Mouse (Mus musculus) liver, postnatal 0 days (tissue): ENCODE measurements around the gene Slc16a5. TPM values are rescaled to one million over a fixed set of nuclear protein-coding genes. Genes with fewer than 3 reads are reported as not detected.

ENCODE experiments used
- ATAC-seq: fragments of 200-750 bp; cut with Nextera tagmentation; 2 replicates; pipeline ENCODE4 v1.8.0; 2017; ENCODE audit warnings: mild to moderate bottlenecking, moderate library complexity
- DNase-seq: peaks from one replicate; pipeline ENCODE4 v3.0.0-alpha.2; 2016
- H3K27ac ChIP-seq: fragments of 300-500 bp; sonication (generic); 2 replicates; pipeline ENCODE4 v1.5.1; 2014; ENCODE audit warnings: antibody characterized with exemption, moderate library complexity, mild to moderate bottlenecking, low read depth
- H3K27me3 ChIP-seq: fragments of 300-500 bp; sonication (generic); 2 replicates; pipeline ENCODE4 v1.6.1; 2014; ENCODE audit warnings: low read length, control low read depth, mixed read lengths; ENCODE audit not compliant: insufficient read depth
- H3K36me3 ChIP-seq: fragments of 300-500 bp; sonication (generic); replicated peaks from 2 replicates; pipeline ENCODE4 v1.6.1; 2014; ENCODE audit warnings: mild to moderate bottlenecking, control low read depth, low read length, moderate library complexity, mixed read lengths; ENCODE audit not compliant: insufficient read depth
- H3K4me1 ChIP-seq: fragments of 300-500 bp; sonication (generic); 2 replicates; pipeline ENCODE4 v1.6.1; 2014; ENCODE audit warnings: antibody characterized with exemption, mild to moderate bottlenecking, control low read depth; ENCODE audit not compliant: insufficient read depth
- H3K4me2 ChIP-seq: fragments of 300-500 bp; sonication (generic); 2 replicates; pipeline ENCODE4 v1.6.1; 2014; ENCODE audit warnings: low read depth, mild to moderate bottlenecking, low read length, moderate library complexity, mixed read lengths
- H3K4me3 ChIP-seq: fragments of 300-500 bp; sonication (generic); 2 replicates; pipeline ENCODE4 v1.5.1; 2014; ENCODE audit warnings: low read depth, low read length
- H3K9ac ChIP-seq: fragments of 300-500 bp; sonication (generic); replicated peaks from 2 replicates; pipeline ENCODE4 v1.6.1; 2014; ENCODE audit warnings: mild to moderate bottlenecking, moderate library complexity
- H3K9me3 ChIP-seq: fragments of 300-500 bp; sonication (generic); 2 replicates; pipeline ENCODE4 v1.6.1; 2016; ENCODE audit warnings: mild to moderate bottlenecking, control low read depth, low read length, mixed read lengths
- CTCF ChIP-seq: sonication (generic); IDR thresholded peaks from 2 replicates; pipeline ENCODE4 v1.5.1; 2016; ENCODE audit warnings: antibody characterized with exemption, low read depth
- EP300 ChIP-seq: IDR thresholded peaks from 2 replicates; pipeline ENCODE4 v1.6.1; 2016; ENCODE audit warnings: antibody characterized with exemption, low read depth, mild to moderate bottlenecking
- WGBS: fragments of 180-500 bp; shearing (Covaris S2); extraction: QIAGEN DNeasy Blood & Tissue Kit; methylation state at CpG from one replicate; pipeline ENCODE4 v1.1.7; 2014; ENCODE audit not compliant: insufficient replicate concordance; 5-methylcytosine and 5-hydroxymethylcytosine counted together
- polyA plus RNA-seq: library from polyadenylated mRNA; unstranded; fragments of >200 nt; fragmentation: Nextera tagmentation; extraction: Ambion mirVana; gene quantifications from 2 replicates; pipeline ENCODE4 v1.2.1, GENCODE M21; 2015

The Slc16a5 gene
- polyA plus RNA-seq, result 10.4 and 11.5 TPM in 2 replicates

- peak within 1 kb of the TSS; percentile 24; the same call in 1 of the 2 replicates for H3K9ac ChIP-seq
- peaks cover 18% of the 10 kb centered on the region for H3K4me1 ChIP-seq
- peak; percentile 55 for TF ChIP-seq EP300
- no peak for TF ChIP-seq CTCF
- peak; percentile 87 for ATAC-seq
- 0 out of 2 replicates have a peak within 1 kb of the TSS, but pooled peaks have one; percentile 10 for H3K4me3 ChIP-seq
- peak; percentile 51 for DNase-seq
- peak within 1 kb of the TSS; percentile 76 for H3K27ac ChIP-seq
- H3K36me3 ChIP-seq, result no peaks in the 10 kb centered on the region
- no peaks in the 10 kb centered on the region for H3K9me3 ChIP-seq
- 63% methylated on average over 15 of the region's 16 CpGs for WGBS
- H3K27me3 ChIP-seq, result no peaks in the 10 kb centered on the region
- peak within 1 kb of the TSS; percentile 36 for H3K4me2 ChIP-seq
These were observed at the start of gene Slc16a5 for GRCm38 (mm10) chr11:115462243-115462891. TSS of gene Slc16a5 (plus strand) at chr11:115462474.

DNA sequence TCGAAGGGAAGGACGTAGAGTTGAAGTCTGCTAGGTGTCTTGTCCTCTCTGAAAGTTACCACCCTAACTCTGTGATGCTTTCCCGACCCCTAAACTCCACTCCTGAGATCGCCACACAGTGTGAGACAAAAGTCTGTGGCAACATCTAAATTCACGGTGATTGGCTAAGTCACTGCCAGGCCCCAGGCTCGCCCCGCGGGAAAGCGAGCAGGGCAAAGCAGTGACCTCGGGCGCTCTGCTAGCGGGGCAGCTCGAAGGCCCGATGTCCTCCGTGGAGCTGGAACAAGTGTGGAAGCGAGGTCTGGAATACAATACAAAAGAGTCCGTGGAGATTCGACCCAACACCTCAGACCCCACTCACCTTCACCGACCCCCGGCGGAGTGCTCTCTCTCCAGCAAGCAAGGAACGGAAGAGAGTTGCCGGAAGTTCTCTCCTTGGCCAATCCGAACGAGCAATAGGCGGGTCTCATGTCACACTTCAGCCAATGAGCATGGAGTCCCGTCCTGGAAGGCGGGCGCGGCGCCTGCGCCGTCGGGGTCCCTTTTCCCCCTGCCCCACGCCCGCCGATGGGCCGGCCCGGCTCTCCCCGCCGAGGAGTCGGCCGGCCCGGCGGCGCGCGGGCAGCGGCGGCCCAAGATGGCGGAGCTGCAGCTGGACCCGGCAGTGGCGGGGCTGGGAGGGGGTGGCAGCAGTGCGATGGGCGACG lies 42.6 kb upstream of the Slc16a5 start, which contains the start of the genes Atp5h and Kctd2:
Gene Atp5h, minus strand, starts transcription at position 432 of the 707 bp plus-strand sequence.
Gene Kctd2, plus strand, starts transcription at position 598 of the 707 bp plus-strand sequence.
- 1% methylated on average over 50 of the region's 56 CpGs for WGBS
- H3K27ac ChIP-seq, result peak within 1 kb of the TSS; percentile 83
- peaks cover 25% of the 10 kb centered on the region for H3K36me3 ChIP-seq
- peak; percentile 95 for DNase-seq
- H3K4me2 ChIP-seq, result peak within 1 kb of the TSS; percentile 96
- peak within 1 kb of the TSS; percentile 94 for H3K9ac ChIP-seq
- H3K4me3 ChIP-seq, result peak within 1 kb of the TSS; percentile 91
- ATAC-seq, result peak; percentile 98
- H3K4me1 ChIP-seq, result peaks cover 24% of the 10 kb centered on the region
- no peaks in the 10 kb centered on the region for H3K27me3 ChIP-seq
- TF ChIP-seq EP300, result no peak
- no peak for TF ChIP-seq CTCF
- H3K9me3 ChIP-seq, result no peaks in the 10 kb centered on the region

- 2% methylated on average over 27 of the region's 45 CpGs for WGBS
- TF ChIP-seq CTCF (peak; percentile 5; the same call in 1 of the 2 replicates), EP300 (no peak)
These were observed 41.7 kb upstream of the Slc16a5 start for GRCm38 (mm10) chr11:115420336-115421190.

GRCm38 (mm10) chr11:115421328-115421727 lies 40.9 kb upstream of the Slc16a5 start:
- DNase-seq, result no peak
- Histone ChIP-seq H3K9me3 (no peaks in the 10 kb centered on the region), H3K27me3 (no peaks in the 10 kb centered on the region), H3K4me2 (peak overlapping the region; percentile 96), H3K4me3 (peak overlapping the region; percentile 91; the same call in 1 of the 2 replicates), H3K4me1 (peaks cover 24% of the 10 kb centered on the region), H3K36me3 (peaks cover 23% of the 10 kb centered on the region), H3K27ac (no peak overlapping the region), H3K9ac (no peak overlapping the region)
- no peak for ATAC-seq
- WGBS, result 51% methylated on average over 1 of the region's 1 CpGs
- no peak for TF ChIP-seq EP300
- TF ChIP-seq CTCF, result no peak

More at GRCm38 (mm10) chr11:115420336-115421190, 41.7 kb upstream of the Slc16a5 start:
- ATAC-seq (peak; percentile 46), DNase-seq (peak; percentile 72)
- Histone ChIP-seq H3K9ac (peak overlapping the region; percentile 94), H3K4me1 (peaks cover 24% of the 10 kb centered on the region), H3K4me2 (peak overlapping the region; percentile 96), H3K9me3 (no peaks in the 10 kb centered on the region), H3K27ac (peak overlapping the region; percentile 80), H3K4me3 (peak overlapping the region; percentile 91), H3K36me3 (peaks cover 25% of the 10 kb centered on the region), H3K27me3 (no peaks in the 10 kb centered on the region)

DNA sequence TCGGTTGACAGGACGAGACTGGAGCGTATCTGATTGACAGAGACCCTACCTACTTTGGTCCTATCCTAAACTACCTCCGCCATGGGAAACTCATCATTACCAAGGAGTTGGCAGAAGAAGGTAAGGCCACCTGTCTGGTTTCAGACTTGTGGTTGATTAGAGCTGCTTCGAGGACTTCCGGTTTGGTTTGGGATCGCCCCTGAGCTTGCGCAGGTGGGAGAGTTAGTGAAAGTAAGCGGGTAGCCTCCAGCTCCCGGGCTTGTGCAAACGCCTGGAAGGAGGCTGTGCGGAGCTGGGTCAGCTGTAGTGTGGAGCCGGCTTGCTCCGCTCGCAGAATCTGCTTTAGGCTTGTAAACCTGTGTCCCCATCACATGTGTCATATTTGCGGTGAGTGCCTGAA lies 40.3 kb upstream of the Slc16a5 start:
- H3K27ac ChIP-seq, result no peak overlapping the region
- TF ChIP-seq EP300, result no peak
- no peak for TF ChIP-seq CTCF
- DNase-seq (no peak), ATAC-seq (no peak)
- H3K4me3 ChIP-seq, result no peak overlapping the region
- H3K36me3 ChIP-seq, result peaks cover 17% of the 10 kb centered on the region
- H3K9me3 ChIP-seq, result no peaks in the 10 kb centered on the region
- no peaks in the 10 kb centered on the region for H3K27me3 ChIP-seq
- no peak overlapping the region for H3K4me2 ChIP-seq
- H3K9ac ChIP-seq, result no peak overlapping the region
- 87% methylated on average over 16 of the region's 16 CpGs for WGBS
- H3K4me1 ChIP-seq, result peaks cover 24% of the 10 kb centered on the region
